Mouse (Mus musculus) G1E (cell line): ENCODE measurements around the gene Efnb2.

Experiments
- CTCF ChIP-seq: IDR thresholded peaks from 2 replicates; pipeline ENCODE4 v1.5.1; 2012; ENCODE audit warnings: low read depth, low read length, inconsistent platforms, mixed read lengths
- TAL1 ChIP-seq: conservative IDR thresholded peaks from 2 replicates; pipeline ENCODE4 v1.6.1; 2012; ENCODE audit warnings: low read depth, low read length, inconsistent platforms, mixed read lengths

GRCm38 (mm10) chr8:8660307-8661098, 539 bp downstream of the Efnb2 start:
- TF ChIP-seq CTCF (no peak), TAL1 (no peak)
